Mouse (Mus musculus): Measurements from ENCODE around the gene Smim12. TPM values are rescaled to one million over a fixed set of nuclear protein-coding genes. Genes with fewer than 3 reads are reported as not detected.

The Smim12 gene
- 28.3 TPM for polyA plus RNA-seq (2017; shearing (Covaris generic))

DNA sequence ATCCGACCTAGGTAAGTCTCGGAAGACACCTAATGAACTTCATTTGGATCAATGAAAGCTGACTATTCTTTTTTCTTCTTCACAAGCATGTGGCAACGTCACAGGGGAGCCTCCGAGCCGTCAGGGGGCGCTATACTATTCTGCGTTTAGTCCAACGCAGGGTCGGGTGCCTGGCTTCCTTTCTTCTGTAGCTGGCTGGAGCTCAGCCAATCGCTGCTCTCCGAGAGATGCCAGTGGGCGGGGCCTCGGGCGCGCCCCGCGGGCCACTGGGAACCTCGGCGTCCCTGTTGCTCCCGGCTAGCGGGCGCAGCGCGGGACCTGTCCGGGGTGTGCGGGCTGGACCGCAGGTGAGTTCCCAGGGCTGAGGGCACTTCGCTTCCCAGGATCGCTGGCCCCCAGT, at the start of gene Smim12:
TSS of gene Smim12 (plus strand) at position 233 of the 400 bp plus-strand sequence.

Other genes with a start within 250 kb of the Smim12 start
- 179 TPM for gene Sfpq, start 222.5 kb upstream of the Smim12 start, polyA plus RNA-seq (2017; shearing (Covaris generic))
- gene Zmym1, start 182.6 kb upstream of the Smim12 start, polyA plus RNA-seq (2017; shearing (Covaris generic)): 26.9 TPM
- 15.8 TPM for gene Zmym6, start 166.4 kb upstream of the Smim12 start, polyA plus RNA-seq (2017; shearing (Covaris generic))
- 10.0 TPM for gene Tmem35b, start 120.1 kb upstream of the Smim12 start, polyA plus RNA-seq (2017; shearing (Covaris generic))
- gene Dlgap3, start 74.6 kb upstream of the Smim12 start, polyA plus RNA-seq (2017; shearing (Covaris generic)): not detected
- not detected for gene Gja4, start 70.3 kb downstream of the Smim12 start, polyA plus RNA-seq (2017; shearing (Covaris generic))
- not detected for gene Gjb3, start 87.1 kb downstream of the Smim12 start, polyA plus RNA-seq (2017; shearing (Covaris generic))
- gene Gjb4, start 110.3 kb downstream of the Smim12 start, polyA plus RNA-seq (2017; shearing (Covaris generic)): not detected
- gene Gjb5, start 114.4 kb downstream of the Smim12 start, polyA plus RNA-seq (2017; shearing (Covaris generic)): not detected